Mouse (Mus musculus) cortical plate, adult 2 months (tissue): ENCODE measurements at regions not wholly inside any gene's neighbourhood (a gene's known extent, or its start where the extent isn't known, plus 50 kb on each side); places are given as distances from the start of the nearest gene placed in this dataset.

Source experiments
- CTCF ChIP-seq: fragments of 200-500 bp; IDR thresholded peaks from 2 replicates; pipeline ENCODE4 v1.5.1; 2011; ENCODE audit warnings: mild to moderate bottlenecking, control low read depth, low read length; ENCODE audit not compliant: insufficient read depth; ENCODE audit errors: extremely low read depth
- POLR2A ChIP-seq: fragments of 200-500 bp; IDR thresholded peaks from 2 replicates; pipeline ENCODE4 v1.6.1; 2011; ENCODE audit warnings: mild to moderate bottlenecking, low read length, control low read depth; ENCODE audit not compliant: insufficient read depth; ENCODE audit errors: extremely low read depth

DNA sequence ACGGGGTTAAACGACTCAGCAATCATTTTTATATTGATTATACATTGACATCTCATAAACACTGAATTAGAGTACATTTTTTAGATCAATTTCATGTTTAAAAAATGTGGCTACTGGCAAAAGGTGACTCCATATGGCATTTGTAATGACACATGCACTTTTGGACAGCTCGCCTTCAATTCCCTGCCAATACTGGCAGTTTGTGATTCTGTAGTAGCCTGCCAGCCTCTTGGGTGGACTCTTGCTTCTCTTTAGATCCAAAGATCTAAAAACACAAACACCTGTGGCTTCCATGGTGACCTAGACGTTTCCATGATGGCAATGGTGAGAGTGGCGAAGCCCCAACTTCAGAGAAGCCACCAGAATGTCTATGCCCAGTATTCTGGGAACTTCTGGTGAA is 83.1 kb upstream of the Pcdh8 start:
- TF ChIP-seq POLR2A (no peak), CTCF (no peak)
